Mouse (Mus musculus) forebrain, embryonic 11.5 days (tissue): Measurements from ENCODE around the gene Galnt4. TPM values are rescaled to one million over a fixed set of nuclear protein-coding genes. Genes with fewer than 3 reads are reported as not detected.

Source experiments
- ATAC-seq: fragments of 200-750 bp; cut with Nextera tagmentation; replicated peaks from 2 replicates; pipeline ENCODE4 v1.8.0; 2017; ENCODE audit warnings: moderate TSS enrichment; ENCODE audit not compliant: low FRiP score
- DNase-seq: peaks from one replicate; pipeline ENCODE4 v3.0.0-alpha.2; 2017; ENCODE audit warnings: low spot score
- H3K27ac ChIP-seq: fragments of 300-500 bp; sonication (generic); 2 replicates; pipeline ENCODE4 v1.5.1; 2014; ENCODE audit warnings: low read depth, low read length
- H3K27me3 ChIP-seq: fragments of 300-500 bp; sonication (generic); 2 replicates; pipeline ENCODE4 v1.6.1; 2014; ENCODE audit warnings: mild to moderate bottlenecking, low read length, mixed read lengths; ENCODE audit not compliant: control insufficient read depth, insufficient read depth
- H3K36me3 ChIP-seq: fragments of 300-500 bp; sonication (generic); 2 replicates; pipeline ENCODE4 v1.6.1; 2014; ENCODE audit warnings: mild to moderate bottlenecking, low read length, moderate library complexity, mixed read lengths; ENCODE audit not compliant: control insufficient read depth, insufficient read depth
- H3K4me1 ChIP-seq: fragments of 300-500 bp; sonication (generic); replicated peaks from 2 replicates; pipeline ENCODE4 v1.6.1; 2014; ENCODE audit warnings: low read length, mixed read lengths; ENCODE audit not compliant: control insufficient read depth, insufficient read depth
- H3K4me2 ChIP-seq: fragments of 300-500 bp; sonication (generic); 2 replicates; pipeline ENCODE4 v1.6.1; 2014; ENCODE audit warnings: low read depth, mild to moderate bottlenecking, low read length, moderate library complexity, mixed read lengths; ENCODE audit not compliant: severe bottlenecking
- H3K4me3 ChIP-seq: fragments of 300-500 bp; sonication (generic); 2 replicates; pipeline ENCODE4 v1.5.1; 2014; ENCODE audit warnings: low read depth, low read length
- H3K9ac ChIP-seq: fragments of 300-500 bp; sonication (generic); 2 replicates; pipeline ENCODE4 v1.6.1; 2014; ENCODE audit warnings: low read length
- H3K9me3 ChIP-seq: fragments of 300-500 bp; sonication (generic); 2 replicates; pipeline ENCODE4 v1.6.1; 2016; ENCODE audit warnings: low read length, mixed read lengths; ENCODE audit not compliant: control insufficient read depth
- WGBS: fragments of 180-500 bp; shearing (Covaris S2); extraction: QIAGEN DNeasy Blood & Tissue Kit; methylation state at CpG from one replicate; pipeline ENCODE4 v1.1.7; 2014; 5-methylcytosine and 5-hydroxymethylcytosine counted together
- polyA plus RNA-seq: library from polyadenylated mRNA; unstranded; fragments of >200 nt; fragmentation: Nextera tagmentation; extraction: Ambion mirVana; gene quantifications from 2 replicates; pipeline ENCODE4 v1.2.1, GENCODE M21; 2014

The Galnt4 gene
- polyA plus RNA-seq, 1 experiment from 2014 or later: 5.6 TPM

GRCm38 (mm10) chr10:99084397-99085239 is 23.3 kb upstream of the Galnt4 start:
- Histone ChIP-seq H3K4me1 (no peaks in the 10 kb centered on the region), H3K9me3 (no peaks in the 10 kb centered on the region), H3K4me3 (no peak overlapping the region), H3K9ac (no peak overlapping the region), H3K36me3 (no peaks in the 10 kb centered on the region), H3K27me3 (no peaks in the 10 kb centered on the region), H3K27ac (no peak overlapping the region), H3K4me2 (no peak overlapping the region)
- ATAC-seq (peak; percentile 90), DNase-seq (peak; percentile 93)
- WGBS: 48% methylated on average over 23 of the region's 23 CpGs

- peak; percentile 68 for ATAC-seq
- H3K4me2 ChIP-seq: no peak overlapping the region
These were observed 22.7 kb upstream of the Galnt4 start for GRCm38 (mm10) chr10:99085240-99085587.

GRCm38 (mm10) chr10:99086029-99086428 is 21.9 kb upstream of the Galnt4 start:
- 80% methylated on average over 6 of the region's 6 CpGs for WGBS
- Histone ChIP-seq H3K27ac (no peak overlapping the region), H3K27me3 (no peaks in the 10 kb centered on the region), H3K4me2 (no peak overlapping the region), H3K4me1 (no peaks in the 10 kb centered on the region), H3K4me3 (no peak overlapping the region), H3K9ac (no peak overlapping the region), H3K36me3 (no peaks in the 10 kb centered on the region), H3K9me3 (no peaks in the 10 kb centered on the region)
- no peak for ATAC-seq
- DNase-seq: no peak

More at GRCm38 (mm10) chr10:99085240-99085587, 22.7 kb upstream of the Galnt4 start:
- H3K27ac ChIP-seq: no peak overlapping the region
- WGBS: 69% methylated on average over 6 of the region's 6 CpGs
- H3K4me3 ChIP-seq: no peak overlapping the region
- no peak overlapping the region for H3K9ac ChIP-seq
- DNase-seq: peak; percentile 54
- no peaks in the 10 kb centered on the region for H3K9me3 ChIP-seq
- no peaks in the 10 kb centered on the region for H3K27me3 ChIP-seq
- H3K4me1 ChIP-seq: no peaks in the 10 kb centered on the region
- H3K36me3 ChIP-seq: no peaks in the 10 kb centered on the region

- ATAC-seq (no peak), DNase-seq (no peak)
- no peaks in the 10 kb centered on the region for H3K36me3 ChIP-seq
- H3K27me3 ChIP-seq: no peaks in the 10 kb centered on the region
- no peak overlapping the region for H3K9ac ChIP-seq
- H3K4me1 ChIP-seq: no peaks in the 10 kb centered on the region
- H3K27ac ChIP-seq: no peak overlapping the region
- no peak overlapping the region for H3K4me3 ChIP-seq
- no peaks in the 10 kb centered on the region for H3K9me3 ChIP-seq
- H3K4me2 ChIP-seq: no peak overlapping the region
- WGBS: 84% methylated on average over 6 of the region's 6 CpGs
These were observed 18.1 kb upstream of the Galnt4 start for GRCm38 (mm10) chr10:99089906-99090305.

- Histone ChIP-seq H3K4me3 (no peak overlapping the region), H3K36me3 (no peaks in the 10 kb centered on the region), H3K4me2 (no peak overlapping the region), H3K27ac (no peak overlapping the region), H3K4me1 (no peaks in the 10 kb centered on the region), H3K9me3 (no peaks in the 10 kb centered on the region), H3K9ac (no peak overlapping the region), H3K27me3 (no peaks in the 10 kb centered on the region)
- DNase-seq (no peak), ATAC-seq (no peak)
- WGBS: 87% methylated on average over 2 of the region's 2 CpGs
These were observed 14.6 kb upstream of the Galnt4 start for GRCm38 (mm10) chr10:99093364-99093763.

GRCm38 (mm10) chr10:99095114-99095513 is 12.8 kb upstream of the Galnt4 start:
- no peaks in the 10 kb centered on the region for H3K9me3 ChIP-seq
- H3K4me2 ChIP-seq: no peak overlapping the region
- DNase-seq (no peak), ATAC-seq (no peak)
- H3K9ac ChIP-seq: no peak overlapping the region
- no peaks in the 10 kb centered on the region for H3K27me3 ChIP-seq
- no peak overlapping the region for H3K27ac ChIP-seq
- WGBS: 85% methylated on average over 2 of the region's 2 CpGs
- no peak overlapping the region for H3K4me3 ChIP-seq
- H3K36me3 ChIP-seq: no peaks in the 10 kb centered on the region
- H3K4me1 ChIP-seq: no peaks in the 10 kb centered on the region

GRCm38 (mm10) chr10:99097374-99097773 is 10.6 kb upstream of the Galnt4 start:
- Histone ChIP-seq H3K4me3 (no peak overlapping the region), H3K9me3 (no peaks in the 10 kb centered on the region), H3K27me3 (no peaks in the 10 kb centered on the region), H3K9ac (no peak overlapping the region), H3K36me3 (no peaks in the 10 kb centered on the region), H3K4me1 (no peaks in the 10 kb centered on the region), H3K4me2 (no peak overlapping the region), H3K27ac (no peak overlapping the region)
- whole genome bisulfite sequencing: 76% methylated on average over 10 of the region's 10 CpGs
- DNase-seq (no peak), ATAC-seq (no peak)

GRCm38 (mm10) chr10:99105522-99105921 is 2.4 kb upstream of the Galnt4 start:
- H3K9me3 ChIP-seq: no peaks in the 10 kb centered on the region
- no peak overlapping the region for H3K27ac ChIP-seq
- no peak overlapping the region for H3K4me2 ChIP-seq
- WGBS: 86% methylated on average over 3 of the region's 3 CpGs
- H3K36me3 ChIP-seq: peaks cover 3% of the 10 kb centered on the region; the same call in 1 of the 2 replicates
- H3K4me1 ChIP-seq: peaks cover 2% of the 10 kb centered on the region; the same call in 1 of the 2 replicates
- H3K4me3 ChIP-seq: peak overlapping the region; percentile 89; the same call in 1 of the 2 replicates
- DNase-seq (no peak), ATAC-seq (no peak)
- no peak overlapping the region for H3K9ac ChIP-seq
- H3K27me3 ChIP-seq: no peaks in the 10 kb centered on the region

GRCm38 (mm10) chr10:99106311-99106702 is 1.7 kb upstream of the Galnt4 start:
- H3K4me2 ChIP-seq: peak overlapping the region; percentile 85
- H3K4me3 ChIP-seq: peak overlapping the region; percentile 89
- peak overlapping the region; percentile 89 for H3K9ac ChIP-seq
- H3K4me1 ChIP-seq: peaks cover 2% of the 10 kb centered on the region; the same call in 1 of the 2 replicates
- peak overlapping the region; percentile 80; the same call in 1 of the 2 replicates for H3K27ac ChIP-seq
- 35% methylated on average over 8 of the region's 8 CpGs for WGBS
- no peaks in the 10 kb centered on the region for H3K9me3 ChIP-seq
- H3K27me3 ChIP-seq: no peaks in the 10 kb centered on the region
- DNase-seq (no peak), ATAC-seq (no peak)
- peaks cover 3% of the 10 kb centered on the region; the same call in 1 of the 2 replicates for H3K36me3 ChIP-seq
